Mouse (Mus musculus) forebrain, postnatal 0 days (tissue): ENCODE data around the gene Atn1. TPM values are rescaled to one million over a fixed set of nuclear protein-coding genes. Genes with fewer than 3 reads are reported as not detected.
A peak's percentile ranks its signal among the peaks of the same experiment; 100 is the strongest.

ENCODE experiments used
- ATAC-seq: fragments of 200-750 bp; cut with Nextera tagmentation; 2 replicates; pipeline ENCODE4 v1.8.0; 2017; ENCODE audit warnings: mild to moderate bottlenecking, moderate library complexity
- DNase-seq: peaks from one replicate; pipeline ENCODE4 v3.0.0-alpha.2; 2015
- H3K27ac ChIP-seq: fragments of 300-500 bp; sonication (generic); 2 replicates; pipeline ENCODE4 v1.5.1; 2014; ENCODE audit warnings: low read depth, mild to moderate bottlenecking, antibody characterized with exemption, low read length, moderate library complexity, mixed read lengths
- H3K27me3 ChIP-seq: fragments of 300-500 bp; sonication (generic); 2 replicates; pipeline ENCODE4 v1.6.1; 2014; ENCODE audit warnings: mild to moderate bottlenecking, low read length, mixed read lengths; ENCODE audit not compliant: insufficient read depth
- H3K36me3 ChIP-seq: fragments of 300-500 bp; sonication (generic); 2 replicates; pipeline ENCODE4 v1.6.1; 2014; ENCODE audit warnings: mild to moderate bottlenecking, moderate library complexity; ENCODE audit not compliant: insufficient read depth
- H3K4me1 ChIP-seq: fragments of 300-500 bp; sonication (generic); 2 replicates; pipeline ENCODE4 v1.6.1; 2014; ENCODE audit warnings: antibody characterized with exemption; ENCODE audit not compliant: insufficient read depth
- H3K4me2 ChIP-seq: fragments of 300-500 bp; sonication (generic); 2 replicates; pipeline ENCODE4 v1.6.1; 2014; ENCODE audit warnings: low read depth, mild to moderate bottlenecking, moderate library complexity
- H3K4me3 ChIP-seq: fragments of 300-500 bp; sonication (generic); 2 replicates; pipeline ENCODE4 v1.5.1; 2014; ENCODE audit warnings: low read depth, low read length, mixed read lengths
- H3K9ac ChIP-seq: fragments of 300-500 bp; sonication (generic); 2 replicates; pipeline ENCODE4 v1.6.1; 2014; ENCODE audit warnings: mild to moderate bottlenecking
- H3K9me3 ChIP-seq: fragments of 300-500 bp; sonication (generic); 2 replicates; pipeline ENCODE4 v1.6.1; 2016; ENCODE audit warnings: low read length
- CTCF ChIP-seq: sonication (generic); IDR thresholded peaks from 2 replicates; pipeline ENCODE4 v1.5.1; 2016; ENCODE audit warnings: antibody characterized with exemption, control low read depth, low read depth
- WGBS: fragments of 180-500 bp; shearing (Covaris S2); extraction: QIAGEN DNeasy Blood & Tissue Kit; methylation state at CpG from one replicate; pipeline ENCODE4 v1.1.7; 2014; 5-methylcytosine and 5-hydroxymethylcytosine counted together
- polyA plus RNA-seq: library from polyadenylated mRNA; unstranded; fragments of >200 nt; fragmentation: Nextera tagmentation; extraction: Ambion mirVana; gene quantifications from 2 replicates; pipeline ENCODE4 v1.2.1, GENCODE M21; 2015
- total RNA-seq: library from RNA; depleted of rRNA; stranded (reverse); fragments of >200 nt; gene quantifications from 2 replicates; pipeline ENCODE4 v1.2.3, GENCODE M21; 2014

Atn1 gene
- total and polyA plus RNA-seq, 2 experiments from 2014 or later: 15.0 to 24.2 TPM

DNA sequence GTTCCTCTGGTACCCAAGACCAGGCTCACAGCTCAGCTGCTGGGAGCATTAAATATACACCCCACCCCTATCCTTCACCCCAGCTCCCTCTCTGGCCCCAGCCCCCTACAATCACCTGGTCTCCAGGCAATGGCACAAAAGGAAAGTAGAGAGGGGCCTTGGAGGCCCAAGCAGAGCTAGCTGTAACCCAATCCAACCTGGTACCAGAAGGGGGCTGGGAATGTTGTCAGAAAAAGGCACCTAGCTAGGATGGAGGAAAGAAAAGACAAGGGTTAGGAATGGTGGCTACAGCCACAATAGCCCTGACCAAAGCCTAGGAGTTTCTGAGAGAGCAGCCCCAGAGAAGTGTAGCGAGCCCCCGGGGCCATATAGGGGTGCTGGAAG is 2.5 kb upstream of the Atn1 start:
- ATAC-seq: no peak
- no peak overlapping the region for H3K4me2 ChIP-seq
- H3K27ac ChIP-seq: peak overlapping the region; percentile 57
- no peaks in the 10 kb centered on the region for H3K27me3 ChIP-seq
- no peak overlapping the region for H3K9ac ChIP-seq
- TF ChIP-seq CTCF: no peak
- no peak overlapping the region for H3K4me3 ChIP-seq
- peaks cover 5% of the 10 kb centered on the region; the same call in 1 of the 2 replicates for H3K36me3 ChIP-seq
- H3K9me3 ChIP-seq: no peaks in the 10 kb centered on the region
- peaks cover 13% of the 10 kb centered on the region for H3K4me1 ChIP-seq
- no peak for DNase-seq
- WGBS: 47% methylated on average over 2 of the region's 2 CpGs

DNA sequence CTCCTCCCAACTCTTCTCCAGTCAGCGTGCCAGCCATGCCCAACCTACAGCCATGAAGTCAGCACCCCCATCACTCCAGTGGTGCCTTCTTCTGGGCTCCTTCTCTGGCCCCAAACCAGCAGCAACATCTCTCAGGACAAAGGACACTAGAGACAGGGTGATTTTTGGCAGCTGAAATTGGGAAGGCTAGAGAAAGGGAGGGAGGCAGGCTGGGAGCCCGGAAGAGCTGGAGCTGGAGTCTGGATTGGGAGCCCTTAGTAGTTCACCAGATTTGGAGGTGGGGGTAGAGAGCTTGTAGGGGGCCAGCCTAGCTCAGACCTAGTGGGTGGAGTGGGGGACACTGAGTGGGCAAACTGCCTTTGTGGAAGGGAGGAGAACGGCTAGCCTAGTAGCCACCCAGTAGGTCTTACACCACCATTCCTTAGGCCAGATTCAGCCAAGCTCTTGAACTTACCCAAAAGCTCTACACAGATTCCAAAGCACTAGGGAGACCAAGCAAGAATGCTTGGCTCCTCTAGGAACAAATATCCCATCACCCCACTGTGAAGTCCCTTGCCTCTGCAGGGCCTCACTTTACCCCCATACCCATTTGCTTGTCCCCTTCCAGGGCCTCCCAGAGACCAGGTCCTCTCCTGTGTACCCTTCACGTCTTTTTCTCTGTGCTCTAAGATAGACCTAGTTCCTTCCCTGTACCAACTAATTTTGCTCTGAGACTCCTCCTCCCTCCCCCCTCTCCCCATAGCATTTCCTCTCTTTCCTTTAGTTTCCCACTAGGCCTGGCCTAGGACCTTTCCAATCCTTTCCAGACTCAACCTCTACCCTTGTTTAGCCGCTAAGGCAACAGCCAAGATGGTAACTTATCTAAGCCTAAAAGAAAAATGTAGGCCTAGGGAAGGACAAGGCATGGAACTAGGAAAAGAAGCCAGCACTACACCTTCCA is 1.9 kb upstream of the Atn1 start:
- H3K9ac ChIP-seq: no peak overlapping the region

DNA sequence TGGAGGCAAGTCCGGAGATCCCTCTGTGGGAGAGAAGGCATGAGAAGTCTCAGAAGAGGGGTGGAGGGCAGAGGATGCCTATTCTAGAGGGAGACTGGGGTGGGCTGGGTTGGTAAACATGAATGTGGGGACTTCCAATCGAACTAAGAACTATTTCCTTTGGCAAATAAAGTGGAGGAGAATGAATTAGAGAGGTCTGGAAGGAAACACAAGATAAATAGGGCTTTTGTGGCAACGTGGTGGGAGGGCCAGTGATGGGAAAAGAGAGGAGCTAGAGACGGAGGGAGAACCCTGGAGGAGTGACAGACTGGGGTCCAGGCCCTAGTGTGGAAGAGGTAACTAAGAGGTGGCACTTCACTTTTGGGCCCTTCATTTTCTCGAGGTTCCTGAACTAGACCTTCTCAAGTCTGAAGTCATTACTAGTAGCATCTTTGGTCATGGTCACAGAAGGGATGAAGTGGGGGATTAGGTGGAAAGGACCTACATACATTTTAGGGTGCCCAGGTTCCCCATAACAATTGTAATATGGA is 1.1 kb upstream of the Atn1 start:
- DNase-seq (peak; percentile 9), ATAC-seq (no peak)
- WGBS: 2% methylated on average over 5 of the region's 5 CpGs
- no peaks in the 10 kb centered on the region; the same call in 1 of the 2 replicates for H3K36me3 ChIP-seq
- peak overlapping the region; percentile 97 for H3K27ac ChIP-seq
- peak overlapping the region; percentile 62 for H3K4me2 ChIP-seq
- no peaks in the 10 kb centered on the region for H3K9me3 ChIP-seq
- H3K9ac ChIP-seq: peak overlapping the region; percentile 93
- H3K4me1 ChIP-seq: peaks cover 13% of the 10 kb centered on the region
- peak overlapping the region; percentile 98 for H3K4me3 ChIP-seq
- no peaks in the 10 kb centered on the region for H3K27me3 ChIP-seq
- TF ChIP-seq CTCF: no peak

More for the DNA sequence above, 1.9 kb upstream of the Atn1 start:
- Histone ChIP-seq H3K4me3 (peak overlapping the region; percentile 98), H3K27me3 (no peaks in the 10 kb centered on the region), H3K4me2 (peak overlapping the region; percentile 62), H3K27ac (peak overlapping the region; percentile 57), H3K4me1 (peaks cover 13% of the 10 kb centered on the region), H3K9me3 (no peaks in the 10 kb centered on the region), H3K36me3 (peaks cover 5% of the 10 kb centered on the region; the same call in 1 of the 2 replicates)
- no peak for TF ChIP-seq CTCF
- ATAC-seq (peak; percentile 23), DNase-seq (peak; percentile 70)
- 24% methylated on average over 5 of the region's 5 CpGs for WGBS

DNA sequence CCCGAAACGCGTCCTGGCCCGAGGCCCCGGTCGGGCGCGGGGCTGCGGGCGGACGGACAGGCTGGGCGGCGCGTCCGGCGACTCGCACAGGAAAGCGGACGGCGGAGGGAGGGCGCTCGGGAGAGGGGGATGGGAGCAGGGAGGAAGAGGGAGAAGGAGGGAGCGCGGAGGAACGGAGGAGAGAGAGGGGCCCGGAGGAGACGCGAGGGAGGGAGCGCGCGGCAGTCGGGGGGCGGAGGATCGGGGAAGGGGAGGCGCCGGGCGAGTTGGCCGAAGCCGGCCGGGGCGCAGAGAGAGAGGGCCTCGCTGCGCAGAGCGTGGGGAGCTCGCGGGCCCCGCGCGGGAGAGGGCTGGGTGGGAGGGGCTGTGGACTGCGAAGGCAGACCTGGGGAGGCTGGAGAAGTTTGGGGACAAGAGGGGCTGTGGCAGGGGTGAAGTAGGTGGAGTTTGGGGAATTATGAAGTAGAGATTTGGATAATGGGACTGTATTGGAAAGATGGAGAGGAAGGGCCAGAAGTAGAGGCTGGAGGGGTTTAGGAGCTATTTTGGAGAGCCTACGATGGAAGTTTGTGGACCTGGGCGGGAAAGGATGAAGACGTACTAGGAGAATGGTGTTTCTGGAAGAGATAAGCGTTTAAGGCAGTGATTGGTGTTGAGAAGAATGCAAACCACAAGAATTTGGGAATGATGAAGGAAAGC is 477 bp upstream of the Atn1 start:
- Histone ChIP-seq H3K36me3 (no peaks in the 10 kb centered on the region; the same call in 1 of the 2 replicates), H3K27me3 (no peaks in the 10 kb centered on the region), H3K9me3 (no peaks in the 10 kb centered on the region), H3K4me3 (peak overlapping the region; percentile 98), H3K4me1 (peaks cover 13% of the 10 kb centered on the region), H3K4me2 (peak overlapping the region; percentile 62), H3K9ac (peak overlapping the region; percentile 93), H3K27ac (peak overlapping the region; percentile 97)
- DNase-seq (peak; percentile 82), ATAC-seq (peak; percentile 76)
- under 1% methylated on average over 49 of the region's 54 CpGs for WGBS
- 0 out of 2 replicates have a peak, but pooled peaks have one; percentile 3 for TF ChIP-seq CTCF

DNA sequence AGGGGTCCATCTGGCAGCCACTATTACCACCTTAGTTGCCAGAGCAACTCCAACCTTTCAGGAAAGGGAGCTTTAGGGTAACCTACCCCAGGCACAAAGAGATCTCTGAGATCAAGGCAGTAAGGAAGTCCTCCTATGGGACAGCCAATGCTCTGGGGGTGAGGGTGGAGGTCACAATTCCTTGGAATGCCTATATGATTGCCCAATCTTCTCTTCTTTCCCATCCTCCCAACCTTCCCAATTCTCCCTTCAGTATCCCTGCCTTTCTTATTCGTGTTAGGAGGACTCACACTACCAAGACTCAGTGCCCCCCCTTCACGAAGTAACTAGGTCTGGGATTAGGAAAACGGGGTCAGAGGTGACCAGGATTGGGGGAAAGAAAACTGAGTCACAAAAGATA is 1.0 kb downstream of the Atn1 start:
- Histone ChIP-seq H3K9ac (peak overlapping the region; percentile 93), H3K36me3 (no peaks in the 10 kb centered on the region; the same call in 1 of the 2 replicates), H3K4me2 (peak overlapping the region; percentile 62), H3K4me3 (peak overlapping the region; percentile 98), H3K27me3 (no peaks in the 10 kb centered on the region), H3K9me3 (no peaks in the 10 kb centered on the region), H3K4me1 (peaks cover 13% of the 10 kb centered on the region), H3K27ac (peak overlapping the region; percentile 97)
- no peak for ATAC-seq
- TF ChIP-seq CTCF: no peak
- DNase-seq: no peak
- WGBS: 0% methylated on average over 3 of the region's 3 CpGs

DNA sequence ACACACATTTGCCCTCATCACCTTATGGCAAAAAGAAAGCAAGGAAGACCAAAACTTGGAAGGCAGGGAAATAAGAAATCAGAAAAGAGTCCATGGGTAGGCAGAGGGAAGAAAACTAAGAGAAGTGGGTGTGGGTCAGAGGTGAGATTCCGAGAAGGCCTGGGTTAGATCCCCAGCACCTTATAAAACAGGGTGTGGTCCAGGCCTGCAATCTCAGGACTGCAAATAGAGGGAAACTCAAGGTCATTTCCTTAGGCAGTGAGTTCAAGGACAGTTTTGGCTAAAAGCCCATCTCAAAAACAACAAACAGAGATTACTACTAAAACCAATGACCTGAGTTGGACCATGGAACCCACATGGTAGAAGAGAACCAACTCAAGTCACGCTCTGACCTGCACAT is 2.5 kb downstream of the Atn1 start:
- WGBS: 97% methylated on average over 2 of the region's 2 CpGs
- DNase-seq (no peak), ATAC-seq (no peak)
- TF ChIP-seq CTCF: no peak
- no peaks in the 10 kb centered on the region for H3K27me3 ChIP-seq
- H3K36me3 ChIP-seq: peaks cover 12% of the 10 kb centered on the region
- no peak overlapping the region for H3K4me3 ChIP-seq
- H3K9me3 ChIP-seq: no peaks in the 10 kb centered on the region
- peaks cover 13% of the 10 kb centered on the region for H3K4me1 ChIP-seq
- no peak overlapping the region for H3K4me2 ChIP-seq
- no peak overlapping the region for H3K9ac ChIP-seq
- H3K27ac ChIP-seq: no peak overlapping the region
